Mouse (Mus musculus): Measurements from ENCODE around the gene Elmsan1. TPM values are rescaled to one million over a fixed set of nuclear protein-coding genes. Genes with fewer than 3 reads are reported as not detected.

Elmsan1 gene
- polyA plus RNA-seq, 1 experiment from 2014 or later: 15.9 TPM

DNA sequence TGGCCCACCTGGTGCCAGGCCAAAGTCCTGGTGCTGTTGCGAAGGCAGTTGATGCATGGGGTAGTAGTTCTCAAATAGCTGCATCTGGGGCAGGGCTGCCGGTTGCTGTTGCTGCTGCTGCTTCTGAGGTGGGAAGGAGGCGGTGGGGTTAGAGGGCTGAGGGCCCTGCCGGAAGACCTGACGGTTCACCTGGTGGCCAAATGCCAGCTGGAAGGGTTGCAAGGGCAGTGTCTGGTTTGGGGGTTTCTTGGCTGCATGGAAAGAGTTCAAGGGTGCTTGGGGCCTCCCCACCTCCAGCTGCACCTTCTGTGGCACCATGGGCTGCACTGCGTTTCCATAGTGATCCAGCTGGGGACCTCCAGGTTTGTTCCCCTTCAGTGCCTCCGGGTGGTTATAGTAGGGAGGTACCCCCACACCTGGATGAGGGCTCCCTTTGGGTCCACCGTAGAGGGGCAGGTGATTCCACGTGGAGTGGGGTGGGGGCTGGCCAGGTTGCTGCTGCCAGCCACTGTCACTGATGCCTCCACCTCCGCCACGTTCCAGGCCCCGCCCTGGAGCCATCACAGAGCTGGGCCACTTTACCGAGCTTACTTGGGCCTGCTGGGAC lies 45.3 kb downstream of the Elmsan1 start:
- ATAC-seq (ENCODE audit: insufficient number of reproducible peaks, low FRiP score, low TSS enrichment, low read depth): no peak
- 88% methylated on average over 13 of the region's 13 CpGs for WGBS
- H3K9ac ChIP-seq: no peak overlapping the region

GRCm38 (mm10) chr12:84172862-84173261 lies 45.8 kb downstream of the Elmsan1 start:
- ATAC-seq (ENCODE audit: insufficient number of reproducible peaks, low FRiP score, low TSS enrichment, low read depth): no peak
- Histone ChIP-seq H3K4me1 (peaks cover 58% of the 10 kb centered on the region), H3K36me3 (peaks cover 39% of the 10 kb centered on the region), H3K27ac (replicated peaks) (no peak overlapping the region), H3K4me3 (replicated peaks) (no peak overlapping the region), H3K4me2 (replicated peaks) (no peak overlapping the region), H3K9me3 (replicated peaks) (no peaks in the 10 kb centered on the region), H3K9ac (no peak overlapping the region), H3K27me3 (no peaks in the 10 kb centered on the region)
- WGBS: 90% methylated on average over 17 of the region's 17 CpGs

More for the DNA sequence above, 45.3 kb downstream of the Elmsan1 start:
- H3K27ac ChIP-seq (replicated peaks): 0 out of 2 replicates have a peak overlapping the region, but pooled peaks have one; percentile 97
- H3K36me3 ChIP-seq: peaks cover 39% of the 10 kb centered on the region
- H3K4me1 ChIP-seq: peaks cover 62% of the 10 kb centered on the region
- H3K4me2 ChIP-seq (replicated peaks): no peak overlapping the region
- no peak overlapping the region for H3K4me3 ChIP-seq (replicated peaks)
- no peaks in the 10 kb centered on the region for H3K27me3 ChIP-seq
- H3K9me3 ChIP-seq (replicated peaks): no peaks in the 10 kb centered on the region

- no peak overlapping the region for H3K9ac ChIP-seq
- 83% methylated on average over 3 of the region's 3 CpGs for WGBS
Observed at GRCm38 (mm10) chr12:84172216-84172615, 46.5 kb downstream of the Elmsan1 start.

GRCm38 (mm10) chr12:84170610-84171009 lies 48.1 kb downstream of the Elmsan1 start:
- peaks cover 39% of the 10 kb centered on the region for H3K36me3 ChIP-seq
- no peak for ATAC-seq (ENCODE audit: insufficient number of reproducible peaks, low FRiP score, low TSS enrichment, low read depth)
- H3K4me1 ChIP-seq: peaks cover 51% of the 10 kb centered on the region
- no peak overlapping the region for H3K27ac ChIP-seq (replicated peaks)
- H3K9ac ChIP-seq: no peak overlapping the region
- WGBS: 85% methylated on average over 10 of the region's 10 CpGs
- H3K9me3 ChIP-seq (replicated peaks): no peaks in the 10 kb centered on the region
- H3K27me3 ChIP-seq: no peaks in the 10 kb centered on the region
- H3K4me2 ChIP-seq (replicated peaks): no peak overlapping the region
- H3K4me3 ChIP-seq (replicated peaks): no peak overlapping the region

More at GRCm38 (mm10) chr12:84172216-84172615, 46.5 kb downstream of the Elmsan1 start:
- no peaks in the 10 kb centered on the region for H3K9me3 ChIP-seq (replicated peaks)
- H3K4me3 ChIP-seq (replicated peaks): no peak overlapping the region
- H3K36me3 ChIP-seq: peaks cover 39% of the 10 kb centered on the region
- no peak for ATAC-seq (ENCODE audit: insufficient number of reproducible peaks, low FRiP score, low TSS enrichment, low read depth)
- no peaks in the 10 kb centered on the region for H3K27me3 ChIP-seq
- H3K27ac ChIP-seq (replicated peaks): no peak overlapping the region
- H3K4me1 ChIP-seq: peaks cover 52% of the 10 kb centered on the region
- no peak overlapping the region for H3K4me2 ChIP-seq (replicated peaks)

DNA sequence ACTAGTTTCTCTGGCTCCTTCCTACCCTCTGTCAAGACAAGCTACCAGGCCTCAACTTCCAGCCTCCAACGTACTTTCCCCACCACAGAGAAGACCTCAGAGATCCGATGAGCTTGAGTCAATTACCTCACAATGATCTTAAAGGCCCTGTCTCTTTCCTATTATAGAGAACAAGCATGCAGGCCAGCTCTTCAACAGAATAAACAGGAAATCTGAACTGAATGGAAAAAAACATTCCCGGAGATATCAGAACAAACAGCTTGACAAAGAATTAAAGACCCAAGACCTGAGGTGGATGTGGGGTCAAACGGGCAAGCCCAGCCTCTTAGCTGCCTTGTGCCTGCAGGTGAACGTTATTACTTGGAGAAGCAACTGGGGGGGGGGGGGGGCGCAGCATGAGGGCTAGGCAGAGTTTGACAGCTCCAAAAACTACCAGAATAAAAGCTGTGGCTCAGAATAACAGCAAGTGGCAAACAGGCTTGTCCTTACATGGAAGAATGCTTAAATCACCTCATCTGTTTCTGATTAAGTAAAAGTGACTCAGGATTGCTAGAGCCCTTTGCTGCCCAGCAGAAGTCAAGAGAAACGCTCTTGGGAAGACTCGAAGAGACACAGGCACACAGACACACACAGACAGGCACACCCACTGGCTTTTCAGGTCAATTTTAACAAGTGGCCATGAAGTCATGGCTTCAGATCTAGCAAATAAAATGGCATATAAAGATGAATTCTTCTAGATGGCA lies 52.9 kb downstream of the Elmsan1 start:
- H3K27ac ChIP-seq (replicated peaks): peak overlapping the region; percentile 34; the same call in 1 of the 2 replicates
- H3K4me1 ChIP-seq: peaks cover 31% of the 10 kb centered on the region
- H3K4me3 ChIP-seq (replicated peaks): no peak overlapping the region
- no peak for ATAC-seq (ENCODE audit: insufficient number of reproducible peaks, low FRiP score, low TSS enrichment, low read depth)
- H3K4me2 ChIP-seq (replicated peaks): no peak overlapping the region
- H3K9ac ChIP-seq: no peak overlapping the region
- WGBS: 27% methylated on average over 8 of the region's 8 CpGs
- no peaks in the 10 kb centered on the region for H3K9me3 ChIP-seq (replicated peaks)
- H3K36me3 ChIP-seq: peaks cover 20% of the 10 kb centered on the region; the same call in 1 of the 2 replicates
- no peaks in the 10 kb centered on the region for H3K27me3 ChIP-seq

DNA sequence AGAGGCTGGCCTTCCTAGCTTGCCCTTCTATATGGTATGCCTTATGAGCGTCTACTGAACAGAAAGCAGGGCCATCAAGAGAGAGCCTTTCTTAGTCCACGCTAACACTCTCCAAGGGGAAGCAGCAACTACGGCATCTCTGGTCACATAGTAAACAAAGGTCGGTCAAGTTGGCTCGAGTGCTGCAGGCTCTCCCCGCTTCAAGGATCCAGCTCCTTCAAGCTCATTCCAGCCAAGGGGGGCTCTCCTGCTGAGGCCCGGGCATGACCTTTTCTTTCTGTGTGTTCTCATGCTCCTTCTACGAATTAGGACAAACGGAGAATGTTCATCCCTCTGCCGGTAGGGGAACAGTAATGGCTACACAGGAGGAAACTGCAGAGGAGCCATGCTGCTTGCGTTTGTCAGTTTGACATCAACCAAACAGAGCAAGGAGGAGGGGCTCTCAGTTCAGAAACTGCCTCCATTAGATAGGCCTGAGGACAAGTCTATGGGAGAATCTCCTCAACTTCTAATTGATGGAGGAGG lies 55.0 kb downstream of the Elmsan1 start:
- WGBS: 87% methylated on average over 11 of the region's 11 CpGs
- H3K4me1 ChIP-seq: peaks cover 31% of the 10 kb centered on the region
- H3K4me2 ChIP-seq (replicated peaks): no peak overlapping the region
- no peaks in the 10 kb centered on the region for H3K9me3 ChIP-seq (replicated peaks)
- no peak overlapping the region for H3K9ac ChIP-seq
- no peak overlapping the region for H3K27ac ChIP-seq (replicated peaks)
- no peak for ATAC-seq (ENCODE audit: insufficient number of reproducible peaks, low FRiP score, low TSS enrichment, low read depth)
- H3K36me3 ChIP-seq: peaks cover 30% of the 10 kb centered on the region
- no peaks in the 10 kb centered on the region for H3K27me3 ChIP-seq
- no peak overlapping the region for H3K4me3 ChIP-seq (replicated peaks)

DNA sequence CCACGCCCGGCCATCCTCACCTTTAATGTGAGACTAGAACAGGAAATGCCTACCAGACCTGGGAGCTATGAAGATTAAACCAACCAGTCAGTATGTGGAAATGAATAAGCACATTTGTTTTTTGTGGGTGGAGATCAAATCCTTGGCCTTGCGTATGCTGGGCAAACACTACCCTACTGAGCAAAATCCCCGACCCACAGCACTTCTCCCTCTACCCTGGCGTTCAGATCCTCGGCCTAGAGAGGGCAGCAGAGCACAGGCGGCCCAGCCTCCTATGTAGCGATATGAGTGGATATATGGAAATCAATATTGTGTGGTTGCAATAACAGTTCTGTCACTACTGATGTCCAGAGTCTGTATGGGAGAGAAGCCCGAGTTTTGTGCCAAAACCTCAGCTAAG lies 55.5 kb downstream of the Elmsan1 start:
- peaks cover 26% of the 10 kb centered on the region for H3K4me1 ChIP-seq
- no peaks in the 10 kb centered on the region for H3K9me3 ChIP-seq (replicated peaks)
- H3K4me3 ChIP-seq (replicated peaks): no peak overlapping the region
- H3K36me3 ChIP-seq: peaks cover 35% of the 10 kb centered on the region
- WGBS: 82% methylated on average over 9 of the region's 9 CpGs
- no peak for ATAC-seq (ENCODE audit: insufficient number of reproducible peaks, low FRiP score, low TSS enrichment, low read depth)
- H3K27ac ChIP-seq (replicated peaks): no peak overlapping the region
- no peak overlapping the region for H3K4me2 ChIP-seq (replicated peaks)
- no peaks in the 10 kb centered on the region for H3K27me3 ChIP-seq
- H3K9ac ChIP-seq: no peak overlapping the region

- H3K9me3 ChIP-seq (replicated peaks): no peaks in the 10 kb centered on the region
- peaks cover 24% of the 10 kb centered on the region for H3K4me1 ChIP-seq
- H3K27me3 ChIP-seq: no peaks in the 10 kb centered on the region
- WGBS: 68% methylated on average over 14 of the region's 14 CpGs
- no peak for ATAC-seq (ENCODE audit: insufficient number of reproducible peaks, low FRiP score, low TSS enrichment, low read depth)
- no peak overlapping the region for H3K4me3 ChIP-seq (replicated peaks)
- H3K36me3 ChIP-seq: peaks cover 48% of the 10 kb centered on the region
- H3K27ac ChIP-seq (replicated peaks): no peak overlapping the region
- no peak overlapping the region for H3K9ac ChIP-seq
- no peak overlapping the region for H3K4me2 ChIP-seq (replicated peaks)
Observed at GRCm38 (mm10) chr12:84161616-84162433, 56.9 kb downstream of the Elmsan1 start.

GRCm38 (mm10) chr12:84161116-84161515 lies 57.6 kb downstream of the Elmsan1 start:
- Histone ChIP-seq H3K4me1 (peaks cover 17% of the 10 kb centered on the region), H3K9me3 (replicated peaks) (no peaks in the 10 kb centered on the region), H3K36me3 (peaks cover 55% of the 10 kb centered on the region), H3K27me3 (no peaks in the 10 kb centered on the region), H3K27ac (replicated peaks) (no peak overlapping the region), H3K4me2 (replicated peaks) (no peak overlapping the region), H3K4me3 (replicated peaks) (no peak overlapping the region), H3K9ac (no peak overlapping the region)
- ATAC-seq (ENCODE audit: insufficient number of reproducible peaks, low FRiP score, low TSS enrichment, low read depth): no peak
- WGBS: 66% methylated on average over 8 of the region's 8 CpGs

DNA sequence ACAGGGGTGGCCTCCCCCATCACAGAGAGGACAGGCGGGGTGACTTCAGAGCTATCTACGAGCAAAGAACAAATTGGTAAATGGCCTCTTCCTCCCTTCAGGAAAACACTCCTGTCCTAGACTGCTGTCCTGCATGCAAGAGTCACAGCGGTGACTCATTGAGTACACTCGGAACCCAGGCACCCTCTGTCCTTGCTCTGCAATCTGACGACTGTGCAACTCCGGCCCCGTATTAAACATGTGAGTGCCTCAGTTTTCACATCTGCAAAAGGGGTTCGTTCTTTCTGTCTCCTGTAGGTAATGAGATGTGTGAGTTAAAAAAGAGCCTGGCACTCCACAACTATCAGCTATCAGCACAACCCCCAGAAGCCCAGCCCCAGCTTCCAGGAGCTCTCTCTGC lies 58.2 kb downstream of the Elmsan1 start:
- no peak overlapping the region for H3K4me3 ChIP-seq (replicated peaks)
- no peak overlapping the region for H3K27ac ChIP-seq (replicated peaks)
- no peak overlapping the region for H3K9ac ChIP-seq
- H3K9me3 ChIP-seq (replicated peaks): no peaks in the 10 kb centered on the region
- H3K27me3 ChIP-seq: no peaks in the 10 kb centered on the region
- peaks cover 10% of the 10 kb centered on the region for H3K4me1 ChIP-seq
- WGBS: 93% methylated on average over 8 of the region's 8 CpGs
- no peak for ATAC-seq (ENCODE audit: insufficient number of reproducible peaks, low FRiP score, low TSS enrichment, low read depth)
- H3K4me2 ChIP-seq (replicated peaks): no peak overlapping the region
- peaks cover 61% of the 10 kb centered on the region for H3K36me3 ChIP-seq

DNA sequence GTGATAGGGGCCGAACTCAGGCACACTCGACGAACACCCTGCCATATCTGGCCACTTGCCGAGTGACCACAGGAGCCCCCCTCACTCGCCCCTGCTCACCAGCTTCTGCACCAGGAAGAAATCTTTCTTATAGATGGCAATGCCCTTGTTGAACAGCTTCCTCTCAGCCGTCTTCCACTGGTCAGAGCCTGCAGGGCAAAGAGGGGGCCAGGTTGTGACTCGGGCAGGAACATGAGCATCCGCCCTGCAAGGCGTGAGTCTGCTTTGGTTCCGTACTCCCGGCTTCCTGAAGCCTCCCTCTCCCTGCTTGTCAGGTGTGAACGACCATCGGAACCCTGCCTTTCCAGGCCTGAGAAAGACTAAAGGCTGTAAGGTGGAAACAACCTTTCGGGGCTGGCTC lies 60.5 kb downstream of the Elmsan1 start:
- Histone ChIP-seq H3K27me3 (no peaks in the 10 kb centered on the region), H3K9me3 (replicated peaks) (no peaks in the 10 kb centered on the region), H3K4me1 (peaks cover 6% of the 10 kb centered on the region), H3K36me3 (peaks cover 80% of the 10 kb centered on the region), H3K27ac (replicated peaks) (no peak overlapping the region), H3K4me2 (replicated peaks) (no peak overlapping the region), H3K4me3 (replicated peaks) (no peak overlapping the region), H3K9ac (no peak overlapping the region)
- ATAC-seq (ENCODE audit: insufficient number of reproducible peaks, low FRiP score, low TSS enrichment, low read depth): no peak
- WGBS: 90% methylated on average over 14 of the region's 14 CpGs
